Mouse (Mus musculus): Measurements from ENCODE around the gene Rab5c.

The Rab5c gene

DNA sequence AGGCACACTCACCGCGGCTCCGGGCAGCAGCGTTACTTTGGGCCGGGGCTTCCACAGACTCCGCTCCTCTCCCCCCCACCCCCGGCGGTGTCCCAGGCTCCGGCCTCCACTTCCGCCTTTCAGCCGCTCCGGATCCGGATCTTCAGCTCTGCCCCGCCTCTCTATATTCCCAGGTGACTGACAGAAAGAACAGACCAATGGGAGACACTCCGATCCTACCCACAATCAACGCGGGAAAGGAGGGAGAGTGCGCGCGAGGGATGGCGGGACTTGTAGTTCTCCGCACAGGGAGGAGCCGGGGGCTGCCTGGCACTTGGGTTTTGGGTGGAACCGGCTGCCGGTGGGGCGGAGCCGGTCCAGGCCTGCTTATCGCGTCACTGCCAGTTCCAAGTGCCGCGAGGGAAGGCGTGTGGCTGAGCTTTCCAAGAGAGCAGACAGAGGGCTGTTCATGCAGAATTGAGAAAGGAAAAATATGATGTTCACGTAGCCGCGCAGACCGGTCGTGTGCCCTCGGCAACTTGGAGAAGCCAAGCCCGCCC, at the start of gene Rab5c:
TSS of gene Rab5c (minus strand) at position 150 of the 539 bp plus-strand sequence.
- ATAC-seq (ENCODE audit: low TSS enrichment): peak; percentile 99

DNA sequence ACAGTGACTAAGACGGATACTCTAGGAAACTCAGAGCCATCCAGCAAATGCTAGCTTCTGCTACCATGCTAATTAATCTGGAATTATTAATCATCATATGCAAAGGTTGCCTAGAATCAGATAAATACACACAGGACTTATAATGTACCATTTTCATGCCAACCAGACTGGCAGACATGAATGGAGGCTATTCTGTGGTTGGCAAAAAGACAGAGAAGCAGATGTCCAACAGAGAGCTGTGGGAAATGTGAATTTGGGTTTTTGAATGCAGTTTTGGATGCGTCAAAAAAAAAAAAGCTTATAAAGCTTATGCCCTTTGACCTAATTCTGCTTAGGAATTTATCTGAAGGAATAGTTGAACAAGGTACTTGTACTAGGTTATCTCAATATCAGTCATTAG, 47.8 kb upstream of the Rab5c start:
- ATAC-seq (ENCODE audit: low TSS enrichment): no peak

- no peak for ATAC-seq (ENCODE audit: low TSS enrichment)
Measured at GRCm38 (mm10) chr11:100784286-100784685, 46.3 kb upstream of the Rab5c start.

- ATAC-seq (ENCODE audit: low TSS enrichment): no peak
Measured at GRCm38 (mm10) chr11:100782568-100782967, 44.6 kb upstream of the Rab5c start.

- ATAC-seq (ENCODE audit: low TSS enrichment): no peak
Measured at GRCm38 (mm10) chr11:100781763-100782475, 43.9 kb upstream of the Rab5c start.

GRCm38 (mm10) chr11:100780247-100780646, 42.2 kb upstream of the Rab5c start:
- ATAC-seq (ENCODE audit: low TSS enrichment): no peak

DNA sequence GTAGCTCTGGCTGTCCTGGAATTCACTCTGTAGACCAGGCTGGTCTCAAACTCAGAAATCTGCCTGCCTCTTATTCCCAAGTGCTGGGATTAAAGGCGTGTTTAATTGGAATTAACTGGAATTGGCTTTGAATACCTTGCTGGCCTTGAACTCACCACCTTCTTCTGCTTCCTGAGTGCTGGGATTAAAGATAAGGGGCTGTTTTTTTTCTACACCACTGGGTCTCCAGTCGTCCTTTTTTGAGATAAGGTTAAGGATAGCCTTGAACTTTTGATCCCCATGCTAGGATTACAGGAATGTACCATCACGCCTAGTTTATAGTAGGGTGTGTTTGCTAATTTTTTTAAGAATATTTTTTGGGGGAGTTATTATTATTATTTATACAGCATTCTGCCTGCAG, 40.1 kb upstream of the Rab5c start:
- no peak for ATAC-seq (ENCODE audit: low TSS enrichment)

DNA sequence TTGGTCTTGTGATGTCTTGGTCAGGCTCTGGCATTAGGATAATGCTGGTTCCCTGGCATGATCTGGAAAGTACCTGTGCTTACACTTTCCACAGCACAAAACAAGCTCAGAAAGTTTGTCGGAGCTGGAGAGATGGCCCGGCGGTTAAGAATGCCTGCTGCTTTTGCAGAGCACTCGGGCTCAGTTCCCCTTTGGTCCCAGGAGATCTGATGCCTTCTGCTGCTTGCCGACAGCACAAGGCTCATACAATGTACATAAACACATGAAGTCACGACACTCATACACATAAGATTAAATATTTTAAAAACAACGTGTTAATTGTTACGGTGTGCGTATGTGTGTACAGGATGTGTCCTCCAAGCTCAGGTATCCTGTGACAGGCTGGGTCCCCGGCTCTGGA, 37.9 kb upstream of the Rab5c start:
- no peak for ATAC-seq (ENCODE audit: low TSS enrichment)

GRCm38 (mm10) chr11:100774261-100774660, 36.2 kb upstream of the Rab5c start:
- no peak for ATAC-seq (ENCODE audit: low TSS enrichment)

GRCm38 (mm10) chr11:100770646-100771408, 32.8 kb upstream of the Rab5c start, which contains the start of gene Ghdc:
Gene Ghdc (minus strand): TSS chr11:100770957.
- ATAC-seq (ENCODE audit: low TSS enrichment): peak; percentile 95

DNA sequence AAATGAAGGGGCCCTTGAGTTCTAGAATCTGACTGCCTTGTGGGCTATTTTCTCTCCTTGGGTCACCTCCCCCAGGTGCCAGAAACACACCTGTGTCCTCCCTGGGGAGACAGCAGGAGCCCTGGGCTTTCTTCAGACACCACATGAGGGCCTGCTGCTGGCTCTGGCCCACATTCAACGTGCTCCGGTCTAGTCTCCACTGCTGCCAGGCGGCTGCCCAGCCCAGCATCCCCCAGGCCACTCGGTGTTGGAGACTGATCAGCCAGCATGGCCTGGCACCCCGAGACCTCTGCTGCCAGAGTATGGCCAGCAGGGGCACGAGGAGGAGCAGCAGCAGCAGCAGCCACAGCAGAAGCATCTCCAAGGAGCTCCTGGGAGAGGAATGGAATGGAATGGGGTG, 32.0 kb upstream of the Rab5c start:
- peak; percentile 24; the same call in 1 of the 2 replicates for ATAC-seq (ENCODE audit: low TSS enrichment)

- ATAC-seq (ENCODE audit: low TSS enrichment): no peak
Measured at GRCm38 (mm10) chr11:100767871-100768270, 29.9 kb upstream of the Rab5c start.

DNA sequence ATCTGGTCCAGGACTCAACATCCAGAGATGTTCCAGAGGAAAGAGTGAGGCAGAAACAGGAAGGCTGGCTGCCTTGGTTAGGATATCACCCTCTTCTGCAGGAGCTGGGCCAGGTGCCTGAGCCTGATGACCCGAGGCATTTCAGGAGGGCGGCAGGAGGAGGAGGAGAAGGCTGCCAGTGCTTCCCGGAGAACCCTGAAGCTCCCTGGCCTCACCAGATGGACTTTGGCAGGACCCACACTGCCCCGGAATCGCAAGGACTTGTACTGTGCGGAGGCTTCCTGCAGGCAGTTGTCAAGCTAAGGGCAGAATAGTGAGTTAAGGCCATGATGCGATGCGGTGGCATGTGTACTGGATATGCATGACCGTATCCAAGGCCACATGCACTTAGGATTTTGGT, 28.7 kb upstream of the Rab5c start:
- ATAC-seq (ENCODE audit: low TSS enrichment): no peak

DNA sequence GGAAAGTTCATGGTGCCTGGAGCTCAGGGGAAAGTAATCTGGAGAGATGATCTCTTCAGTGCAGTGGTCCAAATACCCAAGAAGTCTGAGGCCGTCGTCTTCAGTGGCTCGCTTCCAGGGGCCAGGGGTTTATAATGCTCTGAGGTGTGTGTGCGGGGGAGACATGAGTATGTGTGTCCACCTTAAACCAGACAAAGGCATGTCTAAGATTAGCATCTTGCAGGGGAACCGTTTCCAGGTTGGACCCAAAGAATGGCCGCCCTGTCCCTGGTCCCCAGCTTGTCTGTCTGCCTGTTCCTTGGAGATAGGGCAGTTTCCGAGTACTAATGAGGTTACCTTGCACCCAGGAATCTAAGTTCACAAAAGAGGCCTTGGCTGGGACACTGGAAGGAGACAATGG, 24.8 kb upstream of the Rab5c start, which contains the start of gene Hcrt:
TSS of gene Hcrt (minus strand) at position 101 of the 400 bp plus-strand sequence.
- ATAC-seq (ENCODE audit: low TSS enrichment): no peak

GRCm38 (mm10) chr11:100761547-100762045, 23.6 kb upstream of the Rab5c start:
- ATAC-seq (ENCODE audit: low TSS enrichment): peak; percentile 68

- ATAC-seq (ENCODE audit: low TSS enrichment): peak; percentile 72
Measured at GRCm38 (mm10) chr11:100759611-100760233, 21.7 kb upstream of the Rab5c start, which contains the start of gene Kcnh4. Gene Kcnh4 (minus strand): TSS chr11:100759942.

- no peak for ATAC-seq (ENCODE audit: low TSS enrichment)
Measured at GRCm38 (mm10) chr11:100758707-100759610, 20.9 kb upstream of the Rab5c start.

- ATAC-seq (ENCODE audit: low TSS enrichment): no peak
Measured at GRCm38 (mm10) chr11:100757566-100757965, 19.6 kb upstream of the Rab5c start.

GRCm38 (mm10) chr11:100756476-100756875, 18.5 kb upstream of the Rab5c start:
- no peak for ATAC-seq (ENCODE audit: low TSS enrichment)

DNA sequence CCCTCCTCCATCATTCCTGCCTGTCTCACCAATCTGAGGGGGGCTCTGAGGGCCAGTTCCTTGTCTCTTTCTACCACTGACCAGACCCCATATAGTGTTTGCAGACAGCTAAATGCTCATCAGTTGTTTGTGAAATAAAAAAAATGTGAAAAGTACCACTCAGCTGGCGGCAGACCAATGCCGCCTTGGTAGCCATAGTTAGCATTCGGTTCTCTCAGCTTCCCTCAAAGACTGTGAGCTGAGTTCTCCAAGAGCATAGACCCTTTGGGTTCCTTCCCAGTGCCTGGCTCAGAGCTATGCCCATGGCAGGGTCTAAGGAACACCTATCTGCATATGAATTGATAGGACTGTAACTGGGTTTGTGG, 16.7 kb upstream of the Rab5c start:
- peak; percentile 34; the same call in 1 of the 2 replicates for ATAC-seq (ENCODE audit: low TSS enrichment)
